Mouse (Mus musculus) megakaryocyte, adult 5-6 weeks (primary cell): ENCODE data around the gene Zfp335. TPM values are rescaled to one million over a fixed set of nuclear protein-coding genes. Genes with fewer than 3 reads are reported as not detected.
"Not testable (repeated sequence)": the region's sequence is repeated elsewhere in the genome, so short reads cannot be mapped to it uniquely, and the experiment has no call there.

Experiments used
- ATAC-seq: 2 replicates; pipeline ENCODE4 v1.8.0; 2016; ENCODE audit warnings: mild to moderate bottlenecking, inconsistent platforms; ENCODE audit not compliant: poor library complexity, severe bottlenecking
- total RNA-seq, 2 experiments: library from RNA; stranded (forward) in 1 of 2; stranded (reverse) in 1 of 2; fragments of 153-499, 151-499 nt in 1 of 2; fragments of 221-1000, 200-1000 nt in 1 of 2; gene quantifications; 2 replicates each; pipeline versions ENCODE4 v1.2.3 to v1.2.4; 2015 to 2017

Gene Zfp335
- total RNA-seq, 2 experiments from 2014 or later: 9.4 to 15.6 TPM

GRCm38 (mm10) chr2:164898008-164898407 is 13.5 kb downstream of the Zfp335 start:
- no peak for ATAC-seq

GRCm38 (mm10) chr2:164895885-164896284 is 15.7 kb downstream of the Zfp335 start:
- ATAC-seq: no peak

- no peak for ATAC-seq
These were observed 16.9 kb downstream of the Zfp335 start for GRCm38 (mm10) chr2:164894644-164895043.

GRCm38 (mm10) chr2:164894048-164894447 is 17.5 kb downstream of the Zfp335 start:
- no peak for ATAC-seq

GRCm38 (mm10) chr2:164892696-164893216 is 18.8 kb downstream of the Zfp335 start:
- no peak for ATAC-seq

GRCm38 (mm10) chr2:164891908-164892695 is 19.5 kb downstream of the Zfp335 start:
- ATAC-seq: no peak

- no peak for ATAC-seq
These were observed 20.3 kb downstream of the Zfp335 start for GRCm38 (mm10) chr2:164891056-164891834.

- ATAC-seq: no peak
These were observed 21.0 kb downstream of the Zfp335 start for GRCm38 (mm10) chr2:164890411-164891049.

- no peak for ATAC-seq
These were observed 21.6 kb downstream of the Zfp335 start for GRCm38 (mm10) chr2:164889960-164890359.

- ATAC-seq: no peak
These were observed 22.6 kb downstream of the Zfp335 start for GRCm38 (mm10) chr2:164888996-164889395.

- ATAC-seq: no peak
These were observed 24.9 kb downstream of the Zfp335 start for GRCm38 (mm10) chr2:164886617-164887016.

GRCm38 (mm10) chr2:164885788-164886187 is 25.8 kb downstream of the Zfp335 start:
- no peak for ATAC-seq

- no peak for ATAC-seq
These were observed 28.9 kb downstream of the Zfp335 start for GRCm38 (mm10) chr2:164882619-164883018.

GRCm38 (mm10) chr2:164879568-164880277 is 31.8 kb downstream of the Zfp335 start:
- ATAC-seq: peak; percentile 85

GRCm38 (mm10) chr2:164879228-164879567 is 32.4 kb downstream of the Zfp335 start, which contains the start of gene Pcif1:
Gene Pcif1 (plus strand): TSS chr2:164879304.
- ATAC-seq: peak; percentile 59

GRCm38 (mm10) chr2:164878509-164879227 is 32.9 kb downstream of the Zfp335 start:
- peak; percentile 58 for ATAC-seq

- not testable (repeated sequence) for ATAC-seq
These were observed 34.0 kb downstream of the Zfp335 start for GRCm38 (mm10) chr2:164877376-164878215.

- ATAC-seq: not testable (repeated sequence)
These were observed 35.9 kb downstream of the Zfp335 start for GRCm38 (mm10) chr2:164875648-164876047.

GRCm38 (mm10) chr2:164874239-164874769 is 37.3 kb downstream of the Zfp335 start:
- no peak for ATAC-seq
